Mouse (Mus musculus): ENCODE results near the gene 1110032A03Rik.

DNA sequence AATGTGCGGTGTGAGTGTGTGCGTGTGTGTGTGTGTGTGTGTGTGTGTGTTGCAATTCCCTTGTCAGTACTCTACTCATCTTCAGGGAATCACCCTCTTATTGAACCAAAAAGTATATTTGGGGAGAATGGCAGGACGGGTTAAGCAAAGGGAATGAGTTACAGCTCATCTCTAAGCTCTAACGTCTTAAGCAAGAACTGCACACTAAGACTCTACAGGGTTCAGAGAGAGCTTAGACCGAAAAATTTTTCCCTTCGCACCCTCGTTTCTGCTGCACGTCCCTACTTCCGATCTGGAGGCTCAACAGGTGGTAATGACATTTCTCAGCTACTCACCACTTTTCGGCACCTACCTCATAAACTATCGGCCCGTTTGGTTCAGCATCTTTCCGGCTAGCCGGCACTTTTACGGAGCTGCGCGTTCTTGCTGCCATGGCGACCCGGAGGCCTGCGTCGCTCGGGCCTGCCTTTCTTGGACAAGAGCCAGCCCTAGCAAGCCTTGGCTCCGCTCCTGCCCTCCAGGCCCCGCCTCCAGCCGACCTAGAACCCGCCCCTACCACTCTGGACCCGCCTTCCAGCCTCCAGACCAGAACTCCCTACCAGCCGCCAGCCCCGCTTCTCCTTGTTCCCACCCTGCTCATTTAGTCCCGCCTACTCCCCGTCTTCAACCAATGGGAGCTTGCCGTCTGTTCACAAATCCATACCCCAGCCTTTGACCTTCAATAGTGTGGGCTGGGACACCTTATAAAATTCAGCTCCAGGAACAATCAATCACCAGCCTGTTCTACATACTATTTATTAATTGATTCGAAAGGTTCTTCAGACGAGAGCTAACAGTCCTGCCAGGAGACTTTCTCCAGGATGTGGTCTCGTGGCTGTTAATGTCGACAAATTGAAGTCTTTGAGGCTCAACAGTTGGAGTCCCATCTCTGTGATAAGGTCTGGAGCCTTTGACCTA, 36.1 kb downstream of the 1110032A03Rik start, which contains the start of gene Dixdc1:
- TF ChIP-seq ZC3H11A (IDR thresholded peaks at IDR 0.05; ENCODE audit: borderline replicate concordance, low read depth, low read length), result no peak
- TF ChIP-seq MAFK (IDR thresholded peaks at IDR 0.05; ENCODE audit: insufficient read depth, low read depth, low read length), result no peak

Data from ES-E14 (cell line).